Mouse (Mus musculus) neural tube, embryonic 11.5 days (tissue): ENCODE results near the gene Olfr963. TPM values are rescaled to one million over a fixed set of nuclear protein-coding genes. Genes with fewer than 3 reads are reported as not detected.
"Not testable (repeated sequence)": the region's sequence is repeated elsewhere in the genome, so short reads cannot be mapped to it uniquely, and the experiment has no call there.

Experiments used
- ATAC-seq: fragments of 200-750 bp; cut with Nextera tagmentation; 2 replicates; pipeline ENCODE4 v1.8.0; 2017; ENCODE audit warnings: moderate number of reproducible peaks, mild to moderate bottlenecking, moderate TSS enrichment, moderate library complexity; ENCODE audit not compliant: insufficient read depth, low FRiP score, low TSS enrichment
- DNase-seq: peaks from one replicate; pipeline ENCODE4 v3.0.0-alpha.2; 2015; ENCODE audit warnings: low spot score
- H3K27ac ChIP-seq: fragments of 300-500 bp; sonication (generic); 2 replicates; pipeline ENCODE4 v1.5.1; 2014; ENCODE audit warnings: low read depth, mild to moderate bottlenecking, low read length
- H3K27me3 ChIP-seq: fragments of 300-500 bp; sonication (generic); 2 replicates; pipeline ENCODE4 v1.6.1; 2014; ENCODE audit warnings: mild to moderate bottlenecking, low read length, mixed read lengths; ENCODE audit not compliant: control insufficient read depth, insufficient read depth
- H3K36me3 ChIP-seq: fragments of 300-500 bp; sonication (generic); 2 replicates; pipeline ENCODE4 v1.6.1; 2014; ENCODE audit warnings: mild to moderate bottlenecking, low read length, moderate library complexity, mixed read lengths; ENCODE audit not compliant: control insufficient read depth, insufficient read depth
- H3K4me1 ChIP-seq: fragments of 300-500 bp; sonication (generic); 2 replicates; pipeline ENCODE4 v1.6.1; 2014; ENCODE audit warnings: low read length, mixed read lengths; ENCODE audit not compliant: control insufficient read depth, insufficient read depth
- H3K4me2 ChIP-seq: fragments of 300-500 bp; sonication (generic); 2 replicates; pipeline ENCODE4 v1.6.1; 2014; ENCODE audit warnings: low read depth, mild to moderate bottlenecking, moderate library complexity
- H3K4me3 ChIP-seq: fragments of 300-500 bp; sonication (generic); 2 replicates; pipeline ENCODE4 v1.5.1; 2014; ENCODE audit warnings: low read depth, low read length
- H3K9ac ChIP-seq: fragments of 300-500 bp; sonication (generic); 2 replicates; pipeline ENCODE4 v1.6.1; 2014; ENCODE audit warnings: mild to moderate bottlenecking, low read length
- H3K9me3 ChIP-seq: fragments of 300-500 bp; sonication (generic); 2 replicates; pipeline ENCODE4 v1.6.1; 2016; ENCODE audit warnings: low read length; ENCODE audit not compliant: control insufficient read depth
- WGBS: fragments of 180-500 bp; shearing (Covaris S2); extraction: QIAGEN DNeasy Blood & Tissue Kit; methylation state at CpG from one replicate; pipeline ENCODE4 v1.1.7; 2014; 5-methylcytosine and 5-hydroxymethylcytosine counted together
- polyA plus RNA-seq: library from polyadenylated mRNA; unstranded; fragments of >200 nt; fragmentation: Nextera tagmentation; extraction: Ambion mirVana; gene quantifications from 2 replicates; pipeline ENCODE4 v1.2.1, GENCODE M21; 2014

The Olfr963 gene
- polyA plus RNA-seq, 1 experiment from 2014 or later: not detected

DNA sequence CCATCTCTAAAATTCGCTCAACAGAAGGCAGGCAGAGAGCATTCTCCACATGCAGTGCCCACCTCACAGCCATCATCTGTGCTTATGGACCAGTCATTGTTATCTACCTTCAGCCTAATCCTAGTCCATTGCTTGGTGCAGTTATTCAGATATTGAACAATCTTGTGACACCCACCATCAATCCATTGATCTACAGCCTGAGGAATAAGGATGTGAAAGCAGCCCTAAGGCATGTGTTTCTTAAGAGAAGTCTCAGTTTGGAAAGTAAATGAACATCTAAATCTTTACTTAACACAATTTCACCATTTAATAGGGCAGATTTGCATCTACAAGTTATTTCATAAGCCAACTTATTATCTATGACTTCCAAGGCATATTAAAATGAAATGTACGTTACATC is 2.7 kb downstream of the Olfr963 start:
- Histone ChIP-seq H3K9me3 (no peaks in the 10 kb centered on the region), H3K4me3 (no peak overlapping the region), H3K4me2 (no peak overlapping the region), H3K9ac (no peak overlapping the region), H3K36me3 (no peaks in the 10 kb centered on the region), H3K4me1 (no peaks in the 10 kb centered on the region), H3K27me3 (no peaks in the 10 kb centered on the region), H3K27ac (no peak overlapping the region)
- DNase-seq (no peak), ATAC-seq (no peak)
- 85% methylated on average over 2 of the region's 2 CpGs for WGBS

DNA sequence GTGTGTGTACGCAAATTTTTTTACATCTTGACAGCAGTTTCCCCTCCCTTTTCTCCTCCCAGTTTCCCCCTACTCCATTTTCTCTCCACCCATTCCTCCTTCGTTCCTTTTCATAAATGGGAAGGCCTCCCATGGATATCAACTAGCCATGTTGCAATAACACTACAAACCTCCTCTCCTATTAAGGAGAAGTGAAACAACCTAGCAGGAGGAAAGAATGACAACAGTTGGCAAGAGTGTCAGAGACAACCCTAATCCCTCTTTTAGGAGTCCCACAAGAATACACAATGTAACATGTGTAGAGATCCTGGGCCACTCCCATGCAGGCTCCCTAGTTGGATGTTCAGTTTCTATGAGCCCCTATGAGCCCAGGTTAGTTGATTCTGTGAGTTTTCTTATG is 7.8 kb downstream of the Olfr963 start:
- Histone ChIP-seq H3K9ac (no peak overlapping the region), H3K9me3 (no peaks in the 10 kb centered on the region), H3K27ac (no peak overlapping the region), H3K4me3 (no peak overlapping the region), H3K27me3 (no peaks in the 10 kb centered on the region), H3K4me1 (no peaks in the 10 kb centered on the region), H3K4me2 (no peak overlapping the region), H3K36me3 (no peaks in the 10 kb centered on the region)
- no peak for ATAC-seq
- 100% methylated on average over 2 of the region's 2 CpGs for WGBS
- no peak for DNase-seq

DNA sequence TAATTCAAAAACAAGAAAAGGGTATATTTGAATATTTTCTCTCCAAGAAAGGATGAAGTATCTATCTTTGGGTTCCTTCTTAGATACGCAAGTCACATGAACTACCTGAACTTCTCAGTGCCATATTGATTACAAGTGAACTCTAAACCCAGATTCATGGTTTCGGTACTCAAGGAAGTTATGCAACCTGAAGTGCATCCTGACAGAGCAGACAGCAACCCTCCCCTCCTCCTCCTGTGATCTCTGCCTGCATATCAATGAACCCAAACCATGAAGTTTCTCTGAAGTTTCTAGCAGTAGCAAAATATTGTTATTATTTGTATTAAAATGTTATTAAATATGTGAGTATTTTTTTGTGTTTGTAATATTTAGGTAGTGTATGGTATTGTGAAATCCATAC is 11.6 kb downstream of the Olfr963 start:
- DNase-seq: no peak
- no peak for ATAC-seq

DNA sequence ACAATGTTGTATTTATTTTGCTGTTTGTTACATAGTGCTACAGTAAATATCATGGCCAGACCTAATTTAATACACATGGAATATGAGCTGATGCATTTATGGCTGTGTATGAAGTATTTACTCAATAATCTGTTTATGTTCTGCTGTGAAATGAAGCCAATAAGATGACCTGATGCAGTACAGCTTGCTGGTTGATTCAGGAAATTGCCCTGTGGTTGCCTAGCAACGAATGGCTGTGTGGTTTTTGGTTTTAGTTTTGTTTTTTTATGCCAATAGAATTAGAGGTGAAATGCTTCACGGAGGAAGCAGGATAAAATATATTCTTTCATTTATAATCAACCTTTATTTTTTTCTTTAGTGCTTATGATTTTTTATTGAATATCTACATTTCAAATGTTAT is 12.3 kb downstream of the Olfr963 start:
- Histone ChIP-seq H3K4me2 (no peak overlapping the region), H3K4me3 (no peak overlapping the region), H3K9me3 (no peaks in the 10 kb centered on the region), H3K27me3 (no peaks in the 10 kb centered on the region), H3K9ac (no peak overlapping the region), H3K36me3 (no peaks in the 10 kb centered on the region), H3K27ac (no peak overlapping the region), H3K4me1 (no peaks in the 10 kb centered on the region)
- ATAC-seq (no peak), DNase-seq (no peak)
- 64% methylated on average over 2 of the region's 2 CpGs for WGBS

More for the DNA sequence above, 11.6 kb downstream of the Olfr963 start:
- Histone ChIP-seq H3K4me1 (no peaks in the 10 kb centered on the region), H3K36me3 (no peaks in the 10 kb centered on the region), H3K4me3 (no peak overlapping the region), H3K9me3 (no peaks in the 10 kb centered on the region), H3K27me3 (no peaks in the 10 kb centered on the region), H3K4me2 (no peak overlapping the region), H3K27ac (no peak overlapping the region), H3K9ac (no peak overlapping the region)
- 99% methylated on average over 2 of the region's 2 CpGs for WGBS

DNA sequence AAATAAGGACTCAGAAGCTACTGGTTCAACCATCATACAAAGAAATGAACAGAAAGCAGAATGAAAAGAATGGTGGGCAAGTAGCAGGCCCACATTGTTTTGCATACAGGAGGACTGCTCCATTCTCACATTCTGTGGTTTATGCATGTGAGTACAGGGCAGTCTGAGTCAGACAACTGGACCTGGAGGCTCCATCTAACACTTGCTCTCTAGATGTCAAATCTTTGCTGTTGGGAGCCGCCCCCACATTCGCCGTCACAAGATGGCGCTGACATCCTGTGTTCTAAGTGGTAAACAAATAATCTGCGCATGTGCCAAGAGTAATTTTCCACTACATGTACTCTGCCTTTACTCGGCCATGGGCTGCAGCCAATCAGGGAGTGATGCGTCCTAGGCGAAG is 34.1 kb downstream of the Olfr963 start:
- not testable (repeated sequence) for H3K36me3 ChIP-seq, H3K4me1 ChIP-seq, H3K27ac ChIP-seq, H3K4me3 ChIP-seq, H3K4me2 ChIP-seq, DNase-seq, ATAC-seq, H3K9ac ChIP-seq, H3K27me3 ChIP-seq, H3K9me3 ChIP-seq
- 84% methylated on average over 6 of the region's 8 CpGs for WGBS

DNA sequence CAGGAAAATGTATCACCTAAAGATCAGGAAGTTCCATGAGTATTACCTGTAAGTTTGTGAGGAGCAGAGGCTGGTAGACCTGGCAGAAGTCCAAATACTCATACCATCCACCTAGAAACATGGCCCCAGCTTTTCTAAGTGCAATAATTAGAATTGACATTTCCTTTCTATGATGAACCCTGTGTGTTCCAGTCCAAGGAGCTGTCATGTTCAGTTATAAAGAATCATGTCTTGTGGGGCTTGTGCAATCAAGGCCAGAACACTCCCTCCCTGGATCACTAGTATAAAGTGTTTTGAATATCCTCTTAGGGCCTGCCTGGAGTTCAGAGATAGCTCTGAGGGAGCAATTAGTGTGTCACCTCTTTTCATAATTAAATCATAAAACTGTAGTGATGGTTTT is 40.0 kb downstream of the Olfr963 start, which contains the start of gene Olfr149:
TSS of gene Olfr149 (minus strand) at position 101 of the 400 bp plus-strand sequence.
- DNase-seq: no peak
- no peaks in the 10 kb centered on the region for H3K36me3 ChIP-seq
- no peak within 1 kb of the TSS for H3K9ac ChIP-seq
- no peaks in the 10 kb centered on the region for H3K4me1 ChIP-seq
- H3K27me3 ChIP-seq: no peaks in the 10 kb centered on the region
- no peak within 1 kb of the TSS for H3K27ac ChIP-seq
- H3K4me3 ChIP-seq: no peak within 1 kb of the TSS
- H3K4me2 ChIP-seq: no peak within 1 kb of the TSS
- no peak for ATAC-seq
- no peaks in the 10 kb centered on the region for H3K9me3 ChIP-seq

DNA sequence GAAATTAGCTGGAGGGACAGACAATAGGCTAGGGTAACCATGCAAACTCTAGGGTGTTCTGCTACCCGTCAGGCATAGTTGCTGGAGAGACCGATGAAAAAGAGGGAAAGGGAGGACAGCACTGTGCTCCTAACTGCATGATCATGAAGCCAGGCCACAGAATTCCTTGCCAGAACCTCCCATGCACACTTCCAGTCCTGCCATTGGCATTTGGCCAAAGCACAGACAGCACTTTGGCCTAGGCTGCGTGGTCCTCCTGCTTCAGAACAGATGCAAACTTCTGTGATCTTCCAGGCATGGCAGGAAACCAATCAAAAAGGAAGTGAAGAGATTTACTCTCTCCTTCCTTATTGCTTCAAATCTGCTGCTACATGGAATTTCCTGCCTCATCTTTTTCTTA is 42.0 kb downstream of the Olfr963 start:
- 79% methylated on average over 3 of the region's 3 CpGs for WGBS
- DNase-seq: no peak
- no peak overlapping the region for H3K4me2 ChIP-seq

DNA sequence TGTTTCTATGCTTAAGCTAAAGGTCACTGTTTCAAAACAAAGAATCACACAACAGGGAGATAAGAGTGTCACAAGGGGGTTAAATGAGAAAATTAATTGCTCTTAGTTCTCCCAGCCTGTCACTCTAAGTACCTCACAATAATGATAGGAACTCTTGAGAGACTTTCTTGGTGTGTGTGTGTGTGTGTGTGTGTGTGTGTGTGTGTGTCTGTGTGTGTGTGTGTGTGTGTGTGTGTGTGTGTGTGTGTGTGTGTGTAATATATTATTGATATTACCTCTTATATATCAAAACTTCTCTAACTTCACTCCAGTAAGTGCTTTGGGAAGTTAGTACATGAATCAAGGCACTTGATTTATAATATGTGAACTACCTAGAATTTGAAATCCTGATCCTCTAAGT is 44.0 kb downstream of the Olfr963 start, which contains the start of gene Olfr965:
TSS of gene Olfr965 (plus strand) at position 301 of the 400 bp plus-strand sequence.
- Histone ChIP-seq H3K9ac (no peak within 1 kb of the TSS), H3K4me2 (no peak within 1 kb of the TSS), H3K27ac (no peak within 1 kb of the TSS), H3K4me1 (no peaks in the 10 kb centered on the region), H3K4me3 (no peak within 1 kb of the TSS), H3K27me3 (no peaks in the 10 kb centered on the region), H3K36me3 (no peaks in the 10 kb centered on the region), H3K9me3 (no peaks in the 10 kb centered on the region)
- DNase-seq (no peak), ATAC-seq (no peak)

More for the DNA sequence above, 42.0 kb downstream of the Olfr963 start:
- ATAC-seq: no peak
- no peak overlapping the region for H3K4me3 ChIP-seq
- no peaks in the 10 kb centered on the region for H3K9me3 ChIP-seq
- no peak overlapping the region for H3K9ac ChIP-seq
- no peaks in the 10 kb centered on the region for H3K27me3 ChIP-seq
- H3K36me3 ChIP-seq: no peaks in the 10 kb centered on the region
- H3K4me1 ChIP-seq: no peaks in the 10 kb centered on the region
- H3K27ac ChIP-seq: no peak overlapping the region
